Mouse (Mus musculus) macrophage (primary cell): ENCODE measurements around the gene Epo. TPM values are rescaled to one million over a fixed set of nuclear protein-coding genes. Genes with fewer than 3 reads are reported as not detected.

Experiments
- H3K27ac ChIP-seq: fragments of 350-480 bp; formaldehyde crosslinking; 2 replicates; pipeline ENCODE4 v1.9.0; 2021
- H3K36me3 ChIP-seq: fragments of 350-480 bp; formaldehyde crosslinking; 2 replicates; pipeline ENCODE4 v1.9.0; 2021; ENCODE audit errors: inconsistent target
- H3K4me3 ChIP-seq: fragments of 350-480 bp; formaldehyde crosslinking; 2 replicates; pipeline ENCODE4 v1.9.0; 2021; ENCODE audit errors: inconsistent target
- H3K79me2 ChIP-seq: fragments of 350-480 bp; formaldehyde crosslinking; 2 replicates; pipeline ENCODE4 v1.9.0; 2021; ENCODE audit errors: inconsistent target
- WGBS: methylation state at CpG from one replicate; pipeline ENCODE4 v1.1.7; 2026; ENCODE audit warnings: inconsistent platforms; ENCODE audit not compliant: missing documents; 5-methylcytosine and 5-hydroxymethylcytosine counted together
- polyA plus RNA-seq: library from polyadenylated mRNA; stranded (reverse); fragments of 250-400 nt; gene quantifications from 3 replicates; pipeline ENCODE4 v1.2.4, GENCODE M21; 2018; ENCODE audit warnings: inconsistent platforms

Epo gene
- polyA plus RNA-seq, 1 experiment from 2014 or later = not detected

DNA sequence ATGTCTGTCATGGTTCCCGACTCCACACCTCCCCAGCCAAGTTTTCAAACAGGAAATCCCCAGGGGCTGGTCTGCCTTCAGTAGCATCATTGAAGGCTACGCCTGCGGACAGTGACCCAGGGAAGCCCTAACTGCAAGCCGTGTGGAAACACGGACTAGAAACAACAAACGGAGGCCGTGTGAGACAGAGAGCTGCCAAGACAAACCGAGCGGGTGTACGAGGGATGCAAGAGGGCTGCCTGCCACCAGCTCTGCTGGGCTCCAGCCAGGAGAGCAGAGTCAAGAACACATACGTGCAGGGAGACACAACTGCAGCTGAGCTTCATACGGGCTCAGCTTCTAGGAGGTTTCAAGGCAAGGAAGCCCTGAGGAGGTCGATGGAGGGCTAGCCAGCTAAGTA is 39.2 kb downstream of the Epo start:
- 89% methylated on average over 13 of the region's 13 CpGs for WGBS
- H3K27ac ChIP-seq = no peak overlapping the region
- H3K36me3 ChIP-seq = no peaks in the 10 kb centered on the region
- no peaks in the 10 kb centered on the region for H3K79me2 ChIP-seq
- H3K4me3 ChIP-seq = no peak overlapping the region

DNA sequence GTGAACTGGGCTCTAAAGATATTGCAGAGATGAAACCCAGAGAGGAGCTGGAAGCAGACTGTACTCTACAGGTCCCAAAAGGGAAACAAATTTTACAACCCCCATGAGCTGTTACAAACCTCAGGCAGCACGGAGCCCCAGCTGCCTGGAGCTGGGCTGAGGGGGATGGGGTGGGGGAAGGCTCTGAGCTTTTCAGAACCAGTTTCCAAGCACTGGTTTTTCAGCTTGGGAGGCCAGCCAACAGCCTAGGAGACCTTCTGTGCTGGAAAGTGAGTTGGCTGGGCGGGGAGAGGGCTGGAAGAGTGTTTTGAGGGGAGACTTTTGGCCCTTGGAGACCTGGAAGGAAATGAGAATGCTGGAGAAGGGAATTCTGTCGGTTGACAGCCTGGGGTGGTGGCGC is 41.5 kb downstream of the Epo start:
- no peak overlapping the region for H3K27ac ChIP-seq
- no peak overlapping the region for H3K4me3 ChIP-seq
- no peaks in the 10 kb centered on the region for H3K36me3 ChIP-seq
- no peaks in the 10 kb centered on the region for H3K79me2 ChIP-seq
- 73% methylated on average over 4 of the region's 4 CpGs for WGBS

DNA sequence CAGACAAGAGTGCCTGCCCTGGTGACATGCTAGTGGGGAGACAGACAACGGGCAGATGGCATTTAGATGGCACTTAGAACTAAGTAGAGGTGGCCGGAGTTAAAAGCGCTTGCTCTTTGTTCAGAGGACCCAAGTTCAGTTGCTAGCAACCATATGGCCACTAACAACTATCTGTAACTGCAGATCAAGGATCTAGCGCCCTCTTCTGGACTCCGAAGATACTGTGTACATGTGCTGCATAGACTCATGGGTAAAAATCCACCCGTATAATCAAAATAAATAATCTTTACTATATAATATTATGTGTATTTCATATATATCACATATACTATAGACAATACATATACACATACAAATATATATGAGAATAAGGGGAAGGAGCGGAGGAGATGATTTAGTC is 45.4 kb downstream of the Epo start:
- Histone ChIP-seq H3K79me2 (no peaks in the 10 kb centered on the region), H3K27ac (no peak overlapping the region), H3K4me3 (no peak overlapping the region), H3K36me3 (no peaks in the 10 kb centered on the region)
- 81% methylated on average over 4 of the region's 7 CpGs for WGBS

DNA sequence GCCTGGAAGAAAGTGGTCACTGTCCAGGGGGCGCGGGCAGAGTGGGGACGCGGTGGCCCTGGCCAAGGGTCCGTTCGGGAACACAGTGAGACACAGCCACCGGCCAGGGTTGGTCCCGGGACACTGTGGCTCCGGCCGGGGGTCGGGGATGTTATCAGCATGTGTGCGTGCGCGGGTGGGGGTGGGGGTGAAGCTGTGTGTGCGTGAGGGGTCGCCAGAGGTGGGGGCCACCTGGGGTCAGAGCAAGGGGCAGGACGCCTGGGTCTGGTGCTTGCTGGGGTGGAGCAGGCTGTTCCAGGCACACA is 47.2 kb downstream of the Epo start:
- H3K4me3 ChIP-seq = no peak overlapping the region
- no peaks in the 10 kb centered on the region for H3K36me3 ChIP-seq
- H3K79me2 ChIP-seq = no peaks in the 10 kb centered on the region
- WGBS = 18% methylated on average over 17 of the region's 17 CpGs
- H3K27ac ChIP-seq = no peak overlapping the region

DNA sequence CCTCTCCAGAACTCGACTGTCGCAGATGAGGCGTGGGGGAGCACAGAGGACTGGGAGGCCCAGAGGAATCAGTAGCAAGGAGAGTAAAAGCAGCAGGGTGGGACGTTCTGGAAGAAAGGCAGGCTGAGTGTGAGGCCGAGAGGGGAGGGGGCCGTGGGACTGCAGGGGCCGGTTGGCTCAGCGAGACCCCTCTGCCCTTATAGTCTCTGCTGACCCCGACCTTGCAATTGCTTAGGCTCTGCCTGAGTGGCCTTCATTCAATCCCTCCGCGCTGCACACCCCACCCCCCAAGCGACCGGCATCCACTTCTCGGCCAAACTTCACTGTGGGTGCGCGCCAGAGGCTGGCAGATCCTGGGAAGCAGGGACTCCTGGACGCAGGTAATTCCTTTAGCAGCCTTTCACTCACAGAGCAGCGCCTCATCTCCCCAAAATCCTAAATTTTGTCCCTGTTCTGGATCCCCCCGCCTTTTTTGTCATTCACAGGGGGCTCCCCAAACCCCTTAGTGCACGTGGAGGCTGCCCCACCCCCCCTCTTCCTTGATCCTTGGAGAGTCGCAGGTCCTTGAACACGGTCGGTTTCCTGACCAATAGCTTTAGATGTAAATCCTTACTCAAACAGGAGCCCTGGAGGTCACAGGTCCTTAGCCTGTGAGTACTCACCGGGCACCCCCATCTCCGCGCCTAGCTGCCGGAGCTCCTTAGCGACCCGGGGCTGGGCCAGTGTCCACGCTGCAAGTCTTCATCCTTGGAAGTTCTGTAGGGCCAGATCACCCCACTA is 47.8 kb downstream of the Epo start:
- WGBS = 40% methylated on average over 30 of the region's 30 CpGs
- no peak overlapping the region for H3K27ac ChIP-seq
- H3K4me3 ChIP-seq = no peak overlapping the region
- no peaks in the 10 kb centered on the region for H3K79me2 ChIP-seq
- H3K36me3 ChIP-seq = no peaks in the 10 kb centered on the region

DNA sequence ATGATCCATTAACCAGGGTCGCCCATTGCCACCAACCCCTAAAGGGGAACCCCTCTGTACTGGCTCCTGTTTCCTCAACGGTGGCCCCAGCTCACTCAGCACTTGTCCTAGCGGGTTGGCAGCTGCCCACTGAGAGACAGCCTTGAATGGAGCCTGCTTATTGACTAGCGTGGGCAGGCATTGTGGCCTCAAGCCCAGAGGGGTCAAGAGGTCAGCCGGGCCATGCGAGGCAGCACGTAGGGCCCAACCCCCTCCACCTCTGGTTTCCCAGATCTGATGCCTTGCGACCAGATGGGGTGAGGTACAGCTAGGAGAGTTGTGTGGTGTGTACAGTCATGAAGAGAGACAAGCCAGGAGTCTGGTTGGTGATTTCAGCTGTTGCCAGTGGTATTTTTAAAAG is 51.1 kb downstream of the Epo start:
- WGBS = 69% methylated on average over 8 of the region's 8 CpGs
- H3K79me2 ChIP-seq = no peaks in the 10 kb centered on the region
- H3K27ac ChIP-seq = no peak overlapping the region
- no peak overlapping the region for H3K4me3 ChIP-seq
- H3K36me3 ChIP-seq = no peaks in the 10 kb centered on the region

DNA sequence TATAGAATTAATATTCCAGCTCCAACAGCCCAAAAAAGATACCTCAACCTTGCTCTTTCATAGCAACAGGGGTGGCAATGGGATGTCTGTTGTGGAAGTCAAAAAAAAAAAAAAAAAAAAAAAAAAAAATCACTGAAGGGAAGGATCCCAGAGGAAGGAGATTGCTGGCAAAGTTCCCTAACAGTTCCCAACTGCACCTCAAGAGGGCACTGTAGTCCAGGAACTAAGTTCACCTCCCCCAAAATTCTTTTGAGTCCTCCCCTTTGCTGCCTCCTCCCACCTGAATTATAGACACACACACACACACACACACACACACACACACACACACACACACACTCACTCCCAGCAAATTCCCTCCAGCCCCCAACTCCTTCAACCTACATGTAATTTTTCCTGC is 51.9 kb downstream of the Epo start:
- no peaks in the 10 kb centered on the region for H3K36me3 ChIP-seq
- H3K4me3 ChIP-seq = no peak overlapping the region
- no peaks in the 10 kb centered on the region for H3K79me2 ChIP-seq
- H3K27ac ChIP-seq = no peak overlapping the region

DNA sequence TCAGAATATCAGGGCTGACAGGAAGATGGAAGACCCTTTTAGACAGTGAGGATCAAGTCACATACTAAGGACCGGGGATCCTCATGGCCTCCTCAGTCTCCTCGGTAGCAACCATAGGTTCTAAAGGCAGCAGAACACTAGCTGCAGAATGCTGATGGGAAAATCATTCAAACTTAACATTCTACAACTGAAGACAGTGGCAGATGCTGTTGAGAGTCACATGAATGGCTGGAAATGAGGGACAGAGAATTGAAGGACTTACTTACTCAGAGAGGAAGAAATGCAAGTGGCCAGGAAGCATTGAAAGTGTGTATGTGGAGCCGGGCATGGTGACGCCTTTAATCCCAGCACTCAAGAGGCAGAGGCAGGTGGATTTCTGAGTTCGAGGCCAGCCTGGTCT is 56.1 kb downstream of the Epo start, which contains the start of gene Zan:
TSS of gene Zan (minus strand) at position 101 of the 400 bp plus-strand sequence.
- Histone ChIP-seq H3K4me3 (no peak within 1 kb of the TSS), H3K36me3 (no peaks in the 10 kb centered on the region), H3K79me2 (no peaks in the 10 kb centered on the region), H3K27ac (no peak within 1 kb of the TSS)
- 95% methylated on average over 4 of the region's 5 CpGs for WGBS

DNA sequence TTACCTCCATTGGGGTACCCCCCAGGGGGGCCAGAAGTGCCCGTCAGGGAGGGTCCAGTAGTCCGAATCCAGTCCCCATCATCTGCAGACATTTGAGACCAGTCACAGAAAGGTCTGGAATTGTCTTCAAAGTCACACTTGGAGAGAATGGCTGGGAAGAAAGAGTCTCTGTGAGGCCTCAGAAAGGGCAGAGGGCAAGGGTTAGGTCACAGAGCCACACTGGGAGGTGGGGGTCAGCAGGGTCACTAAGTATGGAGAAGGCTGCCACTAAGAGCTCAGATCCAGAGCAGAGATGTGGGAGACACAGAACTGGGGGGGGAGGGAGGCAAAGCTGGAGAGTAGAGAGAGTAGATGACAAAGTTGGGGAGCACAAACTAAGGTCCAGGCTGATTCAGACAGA is 58.7 kb downstream of the Epo start:
- no peaks in the 10 kb centered on the region for H3K36me3 ChIP-seq
- no peak overlapping the region for H3K27ac ChIP-seq
- no peaks in the 10 kb centered on the region for H3K79me2 ChIP-seq
- WGBS = 92% methylated on average over 2 of the region's 2 CpGs
- H3K4me3 ChIP-seq = no peak overlapping the region

DNA sequence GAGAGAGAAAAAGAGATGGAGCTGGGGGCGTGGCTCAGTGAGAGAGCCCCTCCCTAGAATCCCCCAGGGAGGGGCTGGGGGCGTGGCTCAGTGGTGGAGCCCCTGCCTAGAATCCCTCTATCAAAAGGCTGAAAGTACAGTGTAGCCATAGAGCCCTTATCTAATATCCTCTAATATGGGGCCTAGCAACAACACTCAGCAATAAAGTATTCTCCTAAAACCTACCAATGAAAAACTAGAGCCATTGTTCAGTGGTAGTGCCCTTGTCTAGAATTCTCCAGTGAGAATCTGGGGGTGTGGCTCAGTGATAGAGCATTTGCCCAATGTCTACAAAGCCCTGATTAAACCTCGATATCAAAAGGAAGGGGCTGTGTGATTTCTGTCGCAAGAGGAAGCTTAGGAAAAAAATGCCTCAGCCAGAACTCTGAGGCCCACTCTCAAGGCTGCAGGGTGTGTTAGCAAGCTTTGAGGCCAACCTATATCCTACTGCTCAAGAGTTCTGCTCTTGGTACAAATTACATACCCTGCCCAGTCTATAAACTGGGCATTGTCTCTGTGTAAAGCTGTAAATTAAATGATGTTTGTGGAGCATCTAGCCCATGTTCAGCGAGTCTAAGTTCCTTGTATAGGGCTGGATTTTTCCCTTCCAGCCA is 60.7 kb downstream of the Epo start:
- H3K27ac ChIP-seq = no peak overlapping the region
- WGBS = 43% methylated on average over 5 of the region's 5 CpGs
- no peak overlapping the region for H3K4me3 ChIP-seq
- no peaks in the 10 kb centered on the region for H3K36me3 ChIP-seq
- H3K79me2 ChIP-seq = no peaks in the 10 kb centered on the region

DNA sequence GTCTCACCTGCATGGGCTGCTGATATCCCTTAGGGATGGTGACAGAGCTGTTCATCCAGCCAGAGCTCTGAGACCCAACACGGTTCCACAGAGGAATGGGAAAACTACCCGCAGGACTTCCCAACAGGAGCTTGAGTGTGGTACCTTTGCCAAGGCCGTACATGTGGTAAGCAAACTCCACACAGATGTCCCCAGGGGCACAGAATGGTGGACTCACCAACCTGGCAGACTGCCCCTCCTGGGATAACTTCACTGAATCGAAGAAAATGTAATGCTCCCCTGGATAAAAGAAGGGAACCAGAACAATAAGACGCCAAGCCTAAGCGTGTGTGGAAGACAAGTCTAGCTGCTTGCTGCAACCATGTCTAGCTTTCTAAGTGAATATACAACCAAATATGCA is 66.1 kb downstream of the Epo start:
- Histone ChIP-seq H3K79me2 (no peaks in the 10 kb centered on the region), H3K4me3 (no peak overlapping the region), H3K27ac (no peak overlapping the region), H3K36me3 (no peaks in the 10 kb centered on the region)
- WGBS = 97% methylated on average over 6 of the region's 6 CpGs

DNA sequence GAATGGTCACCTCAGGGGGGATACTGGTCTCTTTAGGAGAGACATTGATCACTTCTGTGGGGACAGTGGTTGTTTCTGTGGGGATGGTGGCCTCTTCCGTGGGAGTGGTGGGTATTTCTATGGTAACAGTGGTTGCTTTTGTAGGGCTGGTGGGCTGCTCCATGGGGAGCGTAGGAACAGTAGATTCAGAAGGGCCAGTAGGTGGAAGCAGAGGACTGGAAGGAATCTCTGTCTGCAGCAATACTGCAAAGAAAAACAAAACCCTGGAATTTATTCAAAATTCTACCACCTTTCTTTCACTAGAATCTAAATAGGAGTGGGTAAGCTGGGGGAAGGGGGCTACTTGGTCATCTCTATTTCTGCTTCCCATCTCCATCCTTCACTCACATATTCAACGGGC is 68.0 kb downstream of the Epo start:
- WGBS = 71% methylated on average over 3 of the region's 3 CpGs
- Histone ChIP-seq H3K79me2 (no peaks in the 10 kb centered on the region), H3K36me3 (no peaks in the 10 kb centered on the region), H3K27ac (no peak overlapping the region), H3K4me3 (no peak overlapping the region)

DNA sequence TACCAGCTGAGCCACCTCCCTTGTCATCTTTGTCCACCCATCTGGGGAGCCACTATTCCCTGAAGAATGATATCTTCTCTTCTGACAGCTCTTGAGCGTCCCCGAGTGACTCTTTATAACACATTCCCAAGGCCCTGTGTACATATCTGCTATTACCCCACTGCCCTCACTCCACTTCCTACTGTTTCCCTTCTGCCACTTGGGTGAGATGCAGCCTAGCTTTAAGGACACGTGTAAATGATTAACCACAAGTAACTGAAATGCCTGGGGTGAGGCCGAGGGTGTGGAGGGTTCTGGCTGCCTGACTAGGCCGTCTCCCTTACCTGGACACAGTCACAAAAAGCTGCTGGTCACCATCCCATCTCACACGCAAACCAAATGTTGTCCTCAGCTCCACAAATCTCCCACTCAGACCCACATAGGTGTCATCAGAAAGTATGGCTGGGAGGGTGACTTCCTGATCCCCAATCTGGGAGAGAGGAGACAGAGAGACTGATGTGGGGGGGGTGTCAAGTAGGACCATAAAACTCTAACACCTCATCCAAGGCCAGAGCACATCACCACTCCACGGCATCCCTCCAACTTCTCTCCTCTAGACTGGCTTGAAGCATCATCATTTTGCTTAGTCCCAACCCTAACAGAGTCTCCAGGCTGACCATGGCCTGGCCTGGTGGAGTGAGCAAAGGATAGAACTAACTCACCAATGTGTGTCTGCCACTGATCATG is 77.0 kb downstream of the Epo start:
- H3K4me3 ChIP-seq = no peak overlapping the region
- H3K79me2 ChIP-seq = no peaks in the 10 kb centered on the region
- no peaks in the 10 kb centered on the region for H3K36me3 ChIP-seq
- 32% methylated on average over 7 of the region's 7 CpGs for WGBS
- no peak overlapping the region for H3K27ac ChIP-seq

DNA sequence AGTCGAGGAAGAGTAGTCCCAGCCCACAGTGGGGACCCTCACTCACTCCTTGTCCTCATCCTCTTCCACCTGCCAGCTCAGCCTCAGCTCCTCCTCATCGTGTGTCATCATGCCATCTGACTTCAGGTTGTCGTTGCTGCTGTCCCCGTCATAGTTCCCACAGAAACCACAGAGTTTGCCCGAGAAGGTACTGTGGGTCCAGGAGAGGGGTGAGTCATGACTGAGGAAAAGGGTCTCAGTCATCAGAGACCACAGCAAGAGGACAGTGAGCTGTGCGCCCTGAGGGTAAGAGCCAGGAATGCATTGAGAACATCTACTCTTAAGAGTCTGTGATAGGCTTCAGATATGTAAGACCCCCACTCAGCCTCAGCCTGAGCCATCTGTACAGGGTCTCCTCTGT is 77.8 kb downstream of the Epo start:
- no peak overlapping the region for H3K4me3 ChIP-seq
- no peak overlapping the region for H3K27ac ChIP-seq
- H3K36me3 ChIP-seq = no peaks in the 10 kb centered on the region
- WGBS = 23% methylated on average over 6 of the region's 6 CpGs
- no peaks in the 10 kb centered on the region for H3K79me2 ChIP-seq

DNA sequence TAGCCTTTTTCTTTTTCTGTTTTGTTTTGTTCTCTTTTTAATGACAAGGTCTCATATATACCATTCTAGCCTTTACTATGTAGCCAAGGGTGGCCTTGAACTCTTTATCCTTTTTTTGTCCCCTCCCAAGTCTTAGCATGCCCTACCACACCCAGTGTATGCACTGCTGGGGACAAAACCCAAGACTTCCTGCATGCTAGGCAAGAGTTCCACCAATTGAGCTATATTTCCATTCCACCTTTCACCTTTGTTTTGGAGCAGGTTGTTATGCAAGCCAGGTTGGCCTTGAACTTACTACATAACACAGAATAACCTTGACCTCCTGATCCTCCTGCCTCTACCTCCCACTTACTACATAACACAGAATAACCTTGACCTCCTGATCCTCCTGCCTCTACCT is 87.5 kb downstream of the Epo start:
- no peak overlapping the region for H3K4me3 ChIP-seq
- H3K36me3 ChIP-seq = no peaks in the 10 kb centered on the region
- no peak overlapping the region for H3K27ac ChIP-seq
- H3K79me2 ChIP-seq = no peaks in the 10 kb centered on the region
